Mouse (Mus musculus) heart, embryonic 10.5 days (tissue): ENCODE results near the gene Spink4. TPM values are rescaled to one million over a fixed set of nuclear protein-coding genes. Genes with fewer than 3 reads are reported as not detected.
A peak's percentile ranks its signal among the peaks of the same experiment; 100 is the strongest.

Source experiments
- DNase-seq: peaks from one replicate; pipeline ENCODE4 v3.0.0-alpha.2; 2017; ENCODE audit warnings: low spot score
- H3K27ac ChIP-seq: fragments of 300-500 bp; sonication (generic); 2 replicates; pipeline ENCODE4 v1.5.1; 2016; ENCODE audit warnings: mild to moderate bottlenecking
- H3K27me3 ChIP-seq: fragments of 300-500 bp; sonication (generic); 2 replicates; pipeline ENCODE4 v1.6.1; 2016; ENCODE audit warnings: mild to moderate bottlenecking; ENCODE audit not compliant: poor library complexity, insufficient read depth, severe bottlenecking
- H3K36me3 ChIP-seq: fragments of 300-500 bp; sonication (generic); 2 replicates; pipeline ENCODE4 v1.6.1; 2016; ENCODE audit warnings: mild to moderate bottlenecking, moderate library complexity
- H3K4me1 ChIP-seq: fragments of 300-500 bp; sonication (generic); 2 replicates; pipeline ENCODE4 v1.6.1; 2016; ENCODE audit warnings: mild to moderate bottlenecking
- H3K4me3 ChIP-seq: fragments of 300-500 bp; sonication (generic); 2 replicates; pipeline ENCODE4 v1.5.1; 2016; ENCODE audit warnings: mild to moderate bottlenecking, moderate library complexity
- H3K9me3 ChIP-seq: fragments of 300-500 bp; sonication (generic); 2 replicates; pipeline ENCODE4 v1.6.1; 2016; ENCODE audit warnings: mild to moderate bottlenecking, moderate library complexity
- WGBS: fragments of 180-500 bp; shearing (Covaris S2); methylation state at CpG from one replicate; pipeline ENCODE4 v1.1.7; 2016; 5-methylcytosine and 5-hydroxymethylcytosine counted together
- polyA plus RNA-seq: library from polyadenylated mRNA; unstranded; fragments of >200 nt; fragmentation: Nextera tagmentation; extraction: Ambion mirVana; gene quantifications from 2 replicates; pipeline ENCODE4 v1.2.1, GENCODE M21; 2016

The Spink4 gene
- polyA plus RNA-seq, 1 experiment from 2014 or later: 6.2 TPM

DNA sequence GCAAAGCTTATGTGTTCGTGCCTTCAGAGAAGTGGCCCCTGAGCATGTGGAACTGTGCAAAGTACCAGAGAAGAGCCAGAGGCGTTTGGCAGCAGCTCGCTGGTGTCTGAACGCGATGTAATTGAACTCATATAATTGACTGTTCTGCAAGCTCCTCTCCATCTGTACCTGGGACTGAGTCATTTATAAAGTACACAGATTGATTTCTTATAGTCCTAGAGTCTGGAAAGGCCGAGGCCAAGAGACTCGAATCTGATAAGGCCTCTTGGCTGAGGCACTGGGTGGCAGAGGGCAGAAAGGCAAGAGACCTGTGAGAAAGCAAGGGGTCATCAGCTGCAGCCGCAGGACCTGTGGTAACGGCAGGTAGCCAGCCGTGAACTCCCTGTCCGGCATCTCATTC lies 31.0 kb upstream of the Spink4 start:
- H3K27ac ChIP-seq: peak overlapping the region; percentile 52
- H3K4me3 ChIP-seq: no peak overlapping the region
- no peaks in the 10 kb centered on the region for H3K9me3 ChIP-seq
- peaks cover 17% of the 10 kb centered on the region; the same call in 1 of the 2 replicates for H3K4me1 ChIP-seq
- H3K27me3 ChIP-seq: no peaks in the 10 kb centered on the region
- WGBS: 76% methylated on average over 11 of the region's 11 CpGs
- no peaks in the 10 kb centered on the region for H3K36me3 ChIP-seq
- DNase-seq: no peak

DNA sequence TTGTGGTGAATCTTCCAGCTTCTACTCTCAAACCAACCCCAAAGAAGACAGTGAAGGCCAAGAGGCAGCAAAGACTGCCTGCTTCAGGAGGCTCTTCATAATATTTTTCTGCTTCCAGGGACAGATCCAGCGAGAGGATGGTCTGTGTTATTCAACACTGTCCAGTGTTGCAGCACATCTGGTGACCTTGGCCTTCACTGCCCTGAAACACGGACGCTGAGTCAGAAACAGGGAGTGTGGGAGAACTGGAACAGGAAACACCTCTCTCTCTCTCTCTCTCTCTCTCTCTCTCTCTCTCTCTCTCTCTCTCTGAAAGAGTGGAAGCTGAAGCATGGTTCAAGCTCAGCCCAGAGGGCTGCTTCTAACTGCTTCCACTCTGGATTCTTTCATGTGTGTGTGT lies 30.6 kb upstream of the Spink4 start:
- Histone ChIP-seq H3K27me3 (no peaks in the 10 kb centered on the region), H3K4me1 (peaks cover 17% of the 10 kb centered on the region; the same call in 1 of the 2 replicates), H3K36me3 (no peaks in the 10 kb centered on the region), H3K9me3 (no peaks in the 10 kb centered on the region), H3K27ac (peak overlapping the region; percentile 52), H3K4me3 (no peak overlapping the region)
- 38% methylated on average over 3 of the region's 3 CpGs for WGBS
- DNase-seq: no peak

DNA sequence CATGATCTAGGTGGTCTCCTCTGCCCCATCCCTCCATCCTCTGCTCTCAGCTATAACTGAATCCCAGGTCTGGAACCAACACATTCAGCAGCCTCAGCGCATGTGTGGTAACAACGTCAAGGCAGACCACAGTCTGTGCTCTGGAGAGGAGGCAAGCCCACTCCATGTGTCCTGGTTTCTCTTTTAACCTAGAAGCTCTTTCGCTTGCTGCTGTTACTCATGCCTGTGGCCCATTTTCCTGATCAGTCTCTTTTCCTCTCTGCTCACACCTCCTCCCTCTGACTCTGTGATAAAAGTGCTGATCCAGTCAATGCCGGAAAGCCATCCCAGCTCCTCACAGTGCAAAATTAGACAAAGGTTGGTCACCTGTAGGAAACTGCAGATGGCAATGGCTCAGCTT lies 29.9 kb upstream of the Spink4 start:
- Histone ChIP-seq H3K36me3 (no peaks in the 10 kb centered on the region), H3K4me3 (no peak overlapping the region), H3K9me3 (no peaks in the 10 kb centered on the region), H3K27ac (peak overlapping the region; percentile 52; the same call in 1 of the 2 replicates), H3K27me3 (no peaks in the 10 kb centered on the region), H3K4me1 (peaks cover 17% of the 10 kb centered on the region; the same call in 1 of the 2 replicates)
- WGBS: 71% methylated on average over 4 of the region's 4 CpGs
- no peak for DNase-seq

DNA sequence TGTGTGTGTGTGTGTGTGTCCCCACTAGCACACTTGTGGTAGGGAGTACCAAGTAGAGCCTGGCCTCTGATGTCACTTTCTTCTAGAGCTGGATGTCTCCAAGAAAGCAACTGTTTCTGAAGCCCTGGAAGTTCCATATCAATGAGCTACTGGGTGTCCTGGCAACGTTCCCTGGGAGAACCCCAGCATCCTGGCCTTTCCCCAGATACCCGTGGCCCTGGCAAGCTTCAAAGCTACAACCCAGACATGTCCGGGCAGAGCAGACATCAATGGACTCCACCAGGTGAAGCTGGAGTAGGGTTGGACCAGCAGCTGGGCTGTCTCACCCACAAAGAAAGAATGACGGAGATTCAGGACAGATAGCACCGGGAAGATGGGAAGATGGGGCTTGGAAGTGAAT lies 28.6 kb upstream of the Spink4 start:
- DNase-seq: no peak
- no peaks in the 10 kb centered on the region for H3K36me3 ChIP-seq
- H3K27me3 ChIP-seq: no peaks in the 10 kb centered on the region
- H3K9me3 ChIP-seq: no peaks in the 10 kb centered on the region
- H3K4me1 ChIP-seq: peaks cover 17% of the 10 kb centered on the region; the same call in 1 of the 2 replicates
- H3K27ac ChIP-seq: no peak overlapping the region
- WGBS: 75% methylated on average over 5 of the region's 5 CpGs
- H3K4me3 ChIP-seq: no peak overlapping the region

DNA sequence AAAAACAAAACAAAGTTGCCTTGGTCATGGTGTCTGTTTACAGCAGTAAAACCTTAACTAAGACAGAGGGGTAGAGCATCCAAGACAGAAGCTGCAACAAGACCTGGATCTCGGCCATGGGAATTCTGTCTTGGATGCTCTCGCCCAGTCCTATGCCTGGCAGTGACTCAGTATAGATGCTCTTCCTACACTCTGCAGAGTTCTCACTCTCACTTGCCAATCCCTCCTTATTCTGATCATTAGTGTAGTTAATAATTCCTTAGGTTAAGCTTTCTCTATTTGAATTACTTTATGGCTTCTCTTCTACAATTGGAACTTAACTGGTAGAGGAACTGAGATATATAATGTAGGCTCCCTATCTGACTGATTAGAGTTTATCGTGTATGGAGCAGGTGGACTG lies 24.7 kb upstream of the Spink4 start:
- Histone ChIP-seq H3K4me3 (no peak overlapping the region), H3K36me3 (no peaks in the 10 kb centered on the region), H3K9me3 (0 out of 2 replicates have a peak, but pooled peaks cover under 1% of the 10 kb centered on the region), H3K4me1 (peaks cover 7% of the 10 kb centered on the region; the same call in 1 of the 2 replicates), H3K27ac (no peak overlapping the region), H3K27me3 (no peaks in the 10 kb centered on the region)
- DNase-seq: no peak
- WGBS: 89% methylated on average over 3 of the region's 3 CpGs

DNA sequence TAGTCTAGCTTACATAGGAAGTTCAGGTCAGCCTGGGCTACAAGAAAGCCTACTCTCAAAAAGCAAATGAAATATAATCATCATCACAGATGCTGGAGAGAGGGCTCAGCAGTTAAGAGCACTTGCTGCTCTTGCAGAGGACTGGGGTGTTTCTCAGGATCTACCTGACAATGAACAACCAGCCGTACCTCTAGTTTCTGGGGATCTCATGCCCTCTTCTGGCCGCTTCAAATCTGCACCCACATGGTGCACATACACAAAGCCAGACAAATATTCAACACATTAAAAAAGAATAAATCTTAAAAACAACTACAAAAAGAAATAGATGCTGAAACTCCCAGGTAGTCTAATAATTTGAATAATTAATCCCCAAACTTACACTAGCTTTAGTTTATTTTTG lies 24.2 kb upstream of the Spink4 start:
- H3K36me3 ChIP-seq: no peaks in the 10 kb centered on the region; the same call in 1 of the 2 replicates
- DNase-seq: no peak
- H3K27me3 ChIP-seq: no peaks in the 10 kb centered on the region
- peaks cover 3% of the 10 kb centered on the region; the same call in 1 of the 2 replicates for H3K4me1 ChIP-seq
- 89% methylated on average over 2 of the region's 2 CpGs for WGBS
- H3K9me3 ChIP-seq: 0 out of 2 replicates have a peak, but pooled peaks cover 3% of the 10 kb centered on the region
- no peak overlapping the region for H3K27ac ChIP-seq
- no peak overlapping the region for H3K4me3 ChIP-seq

DNA sequence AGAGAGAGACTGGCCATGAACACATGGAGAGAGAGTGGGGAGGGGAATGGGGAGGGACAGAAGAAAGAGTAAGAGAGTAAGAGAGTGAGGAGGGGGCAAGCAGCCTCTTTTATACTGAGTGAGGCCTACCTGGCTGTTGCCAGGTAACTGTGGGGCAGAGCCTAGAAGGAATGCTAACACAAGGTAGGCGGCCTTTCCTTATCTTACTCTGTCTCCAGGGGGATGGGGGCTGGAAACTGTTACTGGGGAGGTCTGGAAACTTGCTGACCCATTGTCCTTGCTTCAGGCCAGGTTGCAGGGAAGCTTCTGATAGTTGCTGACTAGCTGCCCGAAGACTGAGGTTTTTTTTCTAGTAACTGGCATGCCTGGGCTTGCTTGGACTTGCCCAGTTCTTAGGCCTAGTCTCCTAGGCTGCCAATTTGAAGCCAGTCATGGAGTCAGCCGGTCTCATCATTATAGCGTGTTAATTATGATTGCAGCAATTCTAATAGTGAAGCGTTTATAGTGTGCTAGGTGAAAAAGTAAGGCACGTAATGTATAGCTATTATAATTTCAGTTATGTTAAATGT lies 21.3 kb upstream of the Spink4 start:
- DNase-seq: no peak
- H3K27me3 ChIP-seq: no peaks in the 10 kb centered on the region

DNA sequence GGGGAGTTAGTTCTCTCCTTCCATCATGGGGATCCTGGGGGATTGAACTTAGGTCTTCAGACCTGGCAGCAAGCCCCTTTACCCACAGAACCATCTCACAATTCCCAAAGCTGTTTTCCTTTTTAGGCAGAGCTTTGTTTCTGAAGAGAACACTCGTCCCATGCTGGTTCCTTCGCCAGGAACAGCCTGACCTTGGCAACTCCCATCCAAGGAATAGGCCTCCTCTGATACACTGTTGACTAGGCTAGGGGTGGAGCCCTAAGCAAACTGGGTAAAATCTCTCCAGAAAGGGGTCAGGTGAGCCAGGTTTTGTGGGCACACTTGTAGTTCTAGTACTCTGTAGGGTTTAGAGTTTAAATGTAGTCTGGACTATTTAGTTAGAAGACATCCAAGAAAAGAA lies 20.6 kb upstream of the Spink4 start:
- Histone ChIP-seq H3K36me3 (no peaks in the 10 kb centered on the region; the same call in 1 of the 2 replicates), H3K9me3 (0 out of 2 replicates have a peak, but pooled peaks cover 3% of the 10 kb centered on the region), H3K27me3 (no peaks in the 10 kb centered on the region), H3K4me3 (no peak overlapping the region), H3K4me1 (peaks cover 5% of the 10 kb centered on the region; the same call in 1 of the 2 replicates), H3K27ac (no peak overlapping the region)
- WGBS: 69% methylated on average over 2 of the region's 2 CpGs
- DNase-seq: no peak

More for the DNA sequence above, 21.3 kb upstream of the Spink4 start:
- no peaks in the 10 kb centered on the region; the same call in 1 of the 2 replicates for H3K36me3 ChIP-seq
- 0 out of 2 replicates have a peak, but pooled peaks cover 3% of the 10 kb centered on the region for H3K9me3 ChIP-seq
- 66% methylated on average over 6 of the region's 6 CpGs for WGBS
- no peak overlapping the region for H3K27ac ChIP-seq
- H3K4me1 ChIP-seq: peaks cover 3% of the 10 kb centered on the region; the same call in 1 of the 2 replicates
- H3K4me3 ChIP-seq: no peak overlapping the region

DNA sequence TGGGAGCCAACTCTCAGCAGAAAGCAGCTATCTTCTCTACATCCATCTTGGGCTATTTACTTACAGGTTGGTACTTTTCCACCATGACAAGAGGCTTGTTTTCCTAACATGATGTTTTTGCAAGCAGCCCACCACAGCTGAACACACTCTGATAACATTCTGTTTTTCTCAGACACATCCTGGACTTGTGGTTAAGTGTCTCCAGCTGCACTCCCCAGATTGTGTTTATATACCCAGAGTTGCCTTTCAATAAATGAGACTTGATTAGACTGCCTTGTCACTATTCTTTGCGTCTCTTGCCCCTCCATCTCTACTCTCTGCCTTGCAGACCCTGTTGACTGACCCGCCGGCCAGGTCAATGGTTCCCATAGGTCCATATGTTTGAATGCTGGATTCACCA lies 19.8 kb upstream of the Spink4 start:
- Histone ChIP-seq H3K9me3 (0 out of 2 replicates have a peak, but pooled peaks cover 3% of the 10 kb centered on the region), H3K27ac (no peak overlapping the region), H3K4me1 (peaks cover 10% of the 10 kb centered on the region; the same call in 1 of the 2 replicates), H3K27me3 (no peaks in the 10 kb centered on the region), H3K4me3 (no peak overlapping the region), H3K36me3 (no peaks in the 10 kb centered on the region; the same call in 1 of the 2 replicates)
- no peak for DNase-seq
- 80% methylated on average over 3 of the region's 3 CpGs for WGBS

DNA sequence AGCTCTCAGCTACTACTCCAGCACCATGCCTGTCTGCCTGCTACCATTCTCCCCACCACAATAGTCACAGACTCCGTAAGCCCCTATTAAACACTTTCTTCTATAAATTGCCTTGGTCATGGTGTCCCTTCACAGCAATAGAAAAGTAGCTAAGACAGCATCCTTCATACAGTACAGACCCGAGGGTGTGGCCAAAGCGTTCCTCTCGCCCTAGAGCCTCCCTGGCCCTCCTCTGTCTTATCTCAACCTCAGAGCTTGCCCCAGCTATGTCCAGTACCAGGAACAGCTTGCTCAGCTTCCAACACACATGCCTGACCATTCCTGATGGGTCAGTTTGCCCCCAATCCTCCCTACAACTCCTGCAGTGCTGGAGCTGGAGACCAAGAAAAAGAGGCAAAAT lies 19.2 kb upstream of the Spink4 start:
- 70% methylated on average over 4 of the region's 4 CpGs for WGBS
- H3K27me3 ChIP-seq: no peaks in the 10 kb centered on the region
- no peak overlapping the region for H3K4me3 ChIP-seq
- H3K27ac ChIP-seq: no peak overlapping the region
- peaks cover 10% of the 10 kb centered on the region; the same call in 1 of the 2 replicates for H3K4me1 ChIP-seq
- 0 out of 2 replicates have a peak, but pooled peaks cover 3% of the 10 kb centered on the region for H3K9me3 ChIP-seq
- H3K36me3 ChIP-seq: no peaks in the 10 kb centered on the region; the same call in 1 of the 2 replicates
- DNase-seq: no peak

DNA sequence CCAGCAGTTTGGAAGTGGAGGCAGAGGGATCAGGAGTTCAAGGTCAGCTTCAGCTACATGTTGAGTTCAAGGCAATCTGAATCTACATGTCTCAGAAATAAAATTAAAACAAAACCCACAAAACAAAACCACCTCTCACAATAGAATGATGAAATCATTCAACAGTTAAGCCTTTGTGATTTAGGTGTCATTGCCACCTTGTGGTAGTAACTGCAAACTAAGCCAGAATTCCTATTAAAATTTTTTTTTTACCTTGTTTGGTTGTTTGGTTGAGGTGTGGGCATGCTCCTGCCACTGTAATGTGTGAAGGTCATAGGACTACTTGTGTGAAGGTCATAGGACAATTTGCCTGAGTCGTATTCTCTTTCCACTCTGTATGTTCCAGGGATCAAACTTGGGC lies 13.6 kb upstream of the Spink4 start:
- H3K27ac ChIP-seq: no peak overlapping the region
- no peaks in the 10 kb centered on the region for H3K36me3 ChIP-seq
- H3K27me3 ChIP-seq: no peaks in the 10 kb centered on the region
- no peak for DNase-seq
- 44% methylated on average over 1 of the region's 1 CpGs for WGBS
- H3K4me3 ChIP-seq: no peak overlapping the region
- H3K9me3 ChIP-seq: no peaks in the 10 kb centered on the region
- H3K4me1 ChIP-seq: peaks cover 13% of the 10 kb centered on the region

DNA sequence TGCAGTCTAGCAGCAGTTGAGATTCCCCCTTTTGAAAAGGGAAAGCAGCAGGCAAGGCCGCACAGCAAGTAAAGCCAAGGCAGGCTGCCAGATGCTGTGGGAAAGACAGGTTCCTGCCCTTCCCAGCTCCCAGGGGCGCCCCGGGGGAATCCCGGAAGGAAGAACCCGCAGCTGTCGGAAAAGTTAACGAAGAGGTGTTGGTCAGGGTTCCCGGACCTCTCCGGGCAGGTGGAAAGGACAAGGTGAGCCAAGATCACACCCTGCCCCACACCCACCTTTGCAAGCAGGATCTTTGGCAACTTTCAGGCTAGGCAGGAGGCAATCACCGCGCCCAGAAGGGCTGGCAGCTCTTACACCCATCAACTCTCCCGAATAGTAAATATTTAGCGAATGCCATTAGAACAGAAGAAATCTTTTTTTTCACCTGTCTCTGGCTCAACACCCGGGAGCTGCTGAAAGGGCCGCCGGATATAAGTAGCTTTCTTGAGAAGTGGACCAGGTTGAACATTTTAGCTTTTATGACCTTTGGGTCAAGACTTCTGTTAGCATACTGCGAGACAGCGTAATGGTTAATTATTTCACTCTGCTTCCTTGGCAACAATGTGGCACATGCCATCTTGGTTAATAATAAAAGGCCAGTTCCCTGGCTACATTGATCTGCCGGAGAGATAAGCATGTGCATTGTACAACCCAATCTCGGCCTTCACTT lies 11.4 kb upstream of the Spink4 start:
- no peaks in the 10 kb centered on the region for H3K27me3 ChIP-seq
- WGBS: 45% methylated on average over 20 of the region's 20 CpGs
- H3K4me1 ChIP-seq: peaks cover 13% of the 10 kb centered on the region
- H3K4me3 ChIP-seq: peak overlapping the region; percentile 20; the same call in 1 of the 2 replicates
- H3K9me3 ChIP-seq: no peaks in the 10 kb centered on the region
- H3K27ac ChIP-seq: peak overlapping the region; percentile 53
- no peaks in the 10 kb centered on the region for H3K36me3 ChIP-seq
- no peak for DNase-seq

DNA sequence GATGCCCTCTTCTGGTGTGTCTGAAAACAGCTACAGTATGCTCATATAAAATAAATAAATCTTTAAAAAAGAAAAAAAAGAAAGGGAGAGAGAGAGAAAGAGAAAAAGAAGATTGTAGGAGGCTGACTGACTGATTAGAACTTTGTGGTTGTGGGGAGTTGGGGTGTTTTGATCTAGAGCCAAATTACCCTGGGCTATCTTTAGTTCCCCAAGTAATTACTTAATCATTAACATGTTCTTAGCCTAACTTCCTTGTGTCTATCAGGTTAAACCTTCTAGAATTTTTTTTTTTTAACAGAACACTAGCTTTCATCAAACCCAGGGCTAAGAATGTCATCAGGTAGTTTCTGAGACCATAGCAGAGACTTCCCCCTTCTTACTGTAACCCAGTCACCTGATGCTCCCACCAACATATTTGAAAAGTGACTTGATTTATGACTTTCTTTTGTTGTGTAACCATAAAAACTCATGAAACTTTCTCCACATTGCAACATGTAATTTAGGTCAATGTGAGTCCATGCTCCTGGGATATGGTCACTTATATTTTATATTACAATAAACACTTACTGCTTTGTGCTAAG lies 5.5 kb upstream of the Spink4 start:
- Histone ChIP-seq H3K36me3 (no peaks in the 10 kb centered on the region), H3K9me3 (no peaks in the 10 kb centered on the region), H3K4me3 (no peak overlapping the region), H3K27ac (no peak overlapping the region), H3K27me3 (no peaks in the 10 kb centered on the region), H3K4me1 (peaks cover 3% of the 10 kb centered on the region)
- DNase-seq: no peak
